Mouse (Mus musculus): ENCODE data around the gene Vmn1r149. TPM values are rescaled to one million over a fixed set of nuclear protein-coding genes. Genes with fewer than 3 reads are reported as not detected.
"Not testable (repeated sequence)": the region's sequence is repeated elsewhere in the genome, so short reads cannot be mapped to it uniquely, and the experiment has no call there.

Vmn1r149 gene
- not detected in 2 replicates for polyA plus RNA-seq (2015; fragmentation: Nextera tagmentation; extraction: Ambion mirVana)

- not testable (repeated sequence) for H3K4me3 ChIP-seq (ENCODE audit: low read length); H3K9me3 ChIP-seq (ENCODE audit: low read length); ATAC-seq (ENCODE audit: low FRiP score, low TSS enrichment); H3K9ac ChIP-seq (replicated peaks; ENCODE audit: low read length); H3K27me3 ChIP-seq (ENCODE audit: insufficient read depth, low read length); H3K36me3 ChIP-seq (ENCODE audit: insufficient read depth, low read length); H3K27ac ChIP-seq (ENCODE audit: low read length); H3K4me1 ChIP-seq (ENCODE audit: insufficient read depth, low read length); H3K4me2 ChIP-seq (replicated peaks; ENCODE audit: low read depth, low read length)
- no CpG with 5 or more reads among the region's 2 CpGs for WGBS
These were observed at the start of gene Vmn1r149 for GRCm38 (mm10) chr7:22438129-22438528. Gene Vmn1r149 (minus strand): TSS chr7:22438229.

- H3K4me1 ChIP-seq (ENCODE audit: insufficient read depth, low read length); ATAC-seq (ENCODE audit: low FRiP score, low TSS enrichment); H3K27ac ChIP-seq (ENCODE audit: low read length); H3K4me3 ChIP-seq (ENCODE audit: low read length); H3K27me3 ChIP-seq (ENCODE audit: insufficient read depth, low read length); H3K9ac ChIP-seq (replicated peaks; ENCODE audit: low read length); H3K36me3 ChIP-seq (ENCODE audit: insufficient read depth, low read length); H3K9me3 ChIP-seq (ENCODE audit: low read length); H3K4me2 ChIP-seq (replicated peaks; ENCODE audit: low read depth, low read length): not testable (repeated sequence)
- no CpG with 5 or more reads among the region's 5 CpGs for WGBS
These were observed 25.9 kb upstream of the Vmn1r149 start, which contains the start of gene Gm10665 for GRCm38 (mm10) chr7:22463975-22464374. Gene Gm10665 (minus strand): TSS chr7:22464075.

- not testable (repeated sequence) for H3K4me3 ChIP-seq (ENCODE audit: low read length); H3K9me3 ChIP-seq (ENCODE audit: low read length); H3K27ac ChIP-seq (ENCODE audit: low read length); H3K9ac ChIP-seq (replicated peaks; ENCODE audit: low read length); ATAC-seq (ENCODE audit: low FRiP score, low TSS enrichment); H3K36me3 ChIP-seq (ENCODE audit: insufficient read depth, low read length); H3K4me2 ChIP-seq (replicated peaks; ENCODE audit: low read depth, low read length); H3K27me3 ChIP-seq (ENCODE audit: insufficient read depth, low read length); H3K4me1 ChIP-seq (ENCODE audit: insufficient read depth, low read length)
- WGBS: no CpG with 5 or more reads among the region's 3 CpGs
These were observed 24.7 kb downstream of the Vmn1r149 start, which contains the start of gene Vmn1r148 for GRCm38 (mm10) chr7:22413283-22413682. Gene Vmn1r148 (plus strand): TSS chr7:22413583.

Other genes starting within 250 kb of the Vmn1r149 start
- not detected in 2 replicates for gene Vmn1r143, start 248.9 kb downstream of the Vmn1r149 start, polyA plus RNA-seq (2015; fragmentation: Nextera tagmentation; extraction: Ambion mirVana)
- not detected in 2 replicates for gene Gm8653, start 237.0 kb downstream of the Vmn1r149 start, polyA plus RNA-seq (2015; fragmentation: Nextera tagmentation; extraction: Ambion mirVana)
- not detected in 2 replicates for gene Gm8453, start 208.7 kb downstream of the Vmn1r149 start, polyA plus RNA-seq (2015; fragmentation: Nextera tagmentation; extraction: Ambion mirVana)
- gene Gm4187, start 108.5 kb downstream of the Vmn1r149 start, polyA plus RNA-seq (2015; fragmentation: Nextera tagmentation; extraction: Ambion mirVana): not detected in 2 replicates
- not detected in 2 replicates for gene Gm8660, start 67.2 kb downstream of the Vmn1r149 start, polyA plus RNA-seq (2015; fragmentation: Nextera tagmentation; extraction: Ambion mirVana)
- gene Vmn1r148, start 24.6 kb downstream of the Vmn1r149 start, polyA plus RNA-seq (2015; fragmentation: Nextera tagmentation; extraction: Ambion mirVana): not detected in 2 replicates
- gene Gm10665, start 25.8 kb upstream of the Vmn1r149 start, polyA plus RNA-seq (2015; fragmentation: Nextera tagmentation; extraction: Ambion mirVana): not detected in 2 replicates
- gene Vmn1r151, start 61.4 kb upstream of the Vmn1r149 start, polyA plus RNA-seq (2015; fragmentation: Nextera tagmentation; extraction: Ambion mirVana): not detected in 2 replicates
- gene Vmn1r152, start 84.7 kb upstream of the Vmn1r149 start, polyA plus RNA-seq (2015; fragmentation: Nextera tagmentation; extraction: Ambion mirVana): not detected in 2 replicates
- gene Gm8677, start 96.7 kb upstream of the Vmn1r149 start, polyA plus RNA-seq (2015; fragmentation: Nextera tagmentation; extraction: Ambion mirVana): not detected in 2 replicates
- gene Gm4201, start 127.1 kb upstream of the Vmn1r149 start, polyA plus RNA-seq (2015; fragmentation: Nextera tagmentation; extraction: Ambion mirVana): not detected in 2 replicates
- gene Gm4565, start 149.9 kb upstream of the Vmn1r149 start, polyA plus RNA-seq (2015; fragmentation: Nextera tagmentation; extraction: Ambion mirVana): not detected in 2 replicates
- gene Vmn1r155, start 219.8 kb upstream of the Vmn1r149 start, polyA plus RNA-seq (2015; fragmentation: Nextera tagmentation; extraction: Ambion mirVana): not detected in 2 replicates